Mouse (Mus musculus) cerebellum, adult 11-12 months (tissue): ENCODE data around the gene Gm10197.
"Not testable (repeated sequence)": the region's sequence is repeated elsewhere in the genome, so short reads cannot be mapped to it uniquely, and the experiment has no call there.

Source experiments
- DNase-seq: peaks from one replicate; pipeline ENCODE4 v3.0.0; 2022

Gm10197 gene

DNA sequence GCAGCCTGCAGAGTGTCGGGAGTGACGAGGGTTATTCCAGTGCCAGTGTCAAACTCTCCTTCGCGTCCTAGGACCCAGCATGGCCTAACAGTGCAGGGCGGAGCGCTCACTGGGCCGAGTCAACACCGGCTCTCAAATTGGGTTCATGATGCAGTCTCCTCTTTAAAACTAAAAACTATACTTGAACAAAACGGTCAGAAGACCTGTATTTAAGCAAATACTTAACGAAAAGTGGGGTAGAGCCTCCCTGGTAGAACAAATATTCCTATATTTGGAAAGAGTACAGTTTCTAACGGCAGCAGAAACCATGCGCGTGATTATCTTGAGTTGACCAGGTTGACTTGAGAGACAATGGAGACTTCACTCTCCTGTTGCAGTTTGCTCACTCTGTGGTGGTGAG, at the start of gene Gm10197:
TSS of gene Gm10197 (minus strand) at position 101 of the 400 bp plus-strand sequence.
- DNase-seq: no peak

DNA sequence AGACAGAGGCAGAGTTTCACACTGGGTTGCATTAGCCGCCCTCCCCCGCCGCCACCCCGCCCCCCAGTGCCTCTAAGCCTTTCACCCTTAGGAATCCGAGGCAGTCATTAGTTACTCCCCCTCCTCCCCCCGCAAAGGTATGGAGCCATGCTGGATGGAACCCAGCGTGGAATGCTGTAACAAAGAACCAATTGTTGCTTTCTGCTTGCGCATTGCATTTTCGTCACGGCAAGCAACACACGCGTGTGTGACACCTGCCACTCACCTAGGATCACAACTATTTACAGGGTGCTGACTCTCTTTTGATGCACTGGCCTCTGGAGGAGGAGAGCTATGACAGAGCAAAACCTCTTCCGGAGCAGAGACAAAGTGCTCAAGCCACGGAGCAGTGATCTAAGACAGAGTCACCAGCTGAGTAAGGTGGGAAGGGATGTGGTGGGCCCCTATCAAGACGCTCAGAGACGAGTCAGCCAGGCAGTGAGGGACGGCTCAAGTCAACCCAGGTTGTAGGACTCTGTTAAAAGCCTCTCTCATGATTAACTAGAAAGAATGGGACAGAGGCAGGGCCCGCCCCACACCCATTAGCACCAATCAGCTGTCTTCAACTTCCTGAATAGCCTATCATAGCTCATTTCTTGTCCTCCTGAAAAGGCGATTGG, 49.5 kb upstream of the Gm10197 start:
- DNase-seq: peak; percentile 73

- DNase-seq: peak; percentile 62
Observed at GRCm38 (mm10) chr19:53419834-53420233, 48.3 kb upstream of the Gm10197 start.

DNA sequence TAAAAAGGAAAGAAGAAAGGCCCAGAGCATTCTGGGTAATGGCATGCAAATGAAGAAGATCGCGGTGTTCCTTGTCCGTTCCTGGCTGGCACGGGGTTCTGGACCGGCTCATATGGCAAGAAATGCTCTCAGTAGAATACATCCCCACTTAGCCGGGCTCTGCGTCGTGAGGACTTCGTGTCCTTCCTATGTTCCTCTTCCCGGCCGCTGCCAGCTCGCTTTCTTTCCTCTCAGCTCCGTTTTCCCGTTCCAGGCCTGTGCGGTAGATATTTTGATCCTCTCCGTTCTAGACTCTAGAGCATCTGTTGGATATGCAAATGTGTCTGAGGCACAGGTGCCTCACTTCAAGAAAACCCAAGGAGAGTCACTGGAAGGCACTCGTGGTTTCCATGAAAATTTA, 43.6 kb upstream of the Gm10197 start:
- no peak for DNase-seq

GRCm38 (mm10) chr19:53414650-53415049, 43.1 kb upstream of the Gm10197 start:
- no peak for DNase-seq

DNA sequence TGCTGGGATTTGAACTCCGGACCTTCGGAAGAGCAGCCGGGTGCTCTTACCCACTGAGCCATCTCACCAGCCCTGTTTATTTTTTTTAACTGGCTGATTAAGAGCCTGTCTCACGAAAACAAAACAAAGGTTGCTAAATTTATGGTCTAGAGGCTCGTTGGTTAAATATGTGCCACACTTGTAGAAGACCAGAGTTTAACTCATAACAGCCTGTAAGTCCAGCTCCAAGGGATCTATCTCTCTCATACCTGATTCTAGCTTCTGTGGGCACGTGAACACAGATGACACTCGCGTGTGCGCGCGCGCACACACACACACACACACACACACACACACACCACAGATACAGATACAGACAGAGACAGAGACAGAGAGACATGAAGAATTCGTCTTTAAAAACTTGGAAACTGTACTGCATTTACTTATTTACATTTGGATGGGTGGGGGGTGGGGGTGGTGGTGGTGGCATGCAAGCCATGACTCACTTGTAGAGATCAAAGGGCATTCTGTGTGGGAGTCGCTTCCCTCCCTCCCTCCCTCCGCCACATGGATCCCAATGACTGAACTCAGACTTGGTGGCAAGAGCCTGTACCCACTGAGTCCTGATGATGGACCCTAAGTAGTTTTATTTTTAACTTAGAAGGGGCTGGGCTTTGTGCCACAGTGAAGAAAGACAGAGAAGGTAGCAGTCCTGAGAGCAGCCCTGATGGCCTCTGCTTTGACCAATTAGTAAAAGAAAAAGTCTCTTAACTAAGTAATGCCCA, 42.2 kb upstream of the Gm10197 start:
- DNase-seq: no peak

DNA sequence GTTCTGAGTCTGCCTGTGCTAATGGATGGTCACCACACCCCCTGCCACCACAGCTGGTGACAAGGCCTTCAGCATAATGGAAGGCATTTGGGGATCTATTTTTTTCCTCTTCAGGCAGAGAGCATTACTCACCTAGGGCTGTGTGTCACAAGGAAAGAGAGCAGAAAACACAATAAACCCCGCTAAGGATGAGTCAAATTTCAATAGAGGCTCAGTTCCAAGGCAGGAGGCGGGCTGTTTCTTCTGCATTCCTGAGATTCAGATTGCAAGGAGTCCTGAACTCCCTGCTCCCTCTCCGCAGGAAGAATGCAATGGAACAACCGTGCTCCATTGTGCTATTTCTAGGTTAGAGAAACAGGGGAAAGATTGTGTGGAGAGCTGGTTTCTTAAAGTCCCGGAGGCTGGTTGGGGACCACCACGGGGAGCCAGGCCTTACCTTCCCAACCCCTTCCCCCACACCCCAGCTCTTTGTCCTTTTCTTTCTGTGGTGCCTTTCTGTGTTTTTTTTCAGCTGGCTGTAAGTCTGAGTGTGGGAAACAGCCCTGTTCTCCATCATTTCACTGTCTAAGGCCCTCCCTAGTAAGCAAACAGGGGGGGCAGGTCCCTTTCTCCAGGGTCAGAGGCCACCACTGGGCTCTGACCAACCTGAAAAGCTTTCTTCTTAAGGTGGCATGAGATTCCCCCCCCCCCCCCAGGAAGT, 40.7 kb upstream of the Gm10197 start:
- DNase-seq: no peak

GRCm38 (mm10) chr19:53409663-53410307, 38.2 kb upstream of the Gm10197 start:
- no peak for DNase-seq

DNA sequence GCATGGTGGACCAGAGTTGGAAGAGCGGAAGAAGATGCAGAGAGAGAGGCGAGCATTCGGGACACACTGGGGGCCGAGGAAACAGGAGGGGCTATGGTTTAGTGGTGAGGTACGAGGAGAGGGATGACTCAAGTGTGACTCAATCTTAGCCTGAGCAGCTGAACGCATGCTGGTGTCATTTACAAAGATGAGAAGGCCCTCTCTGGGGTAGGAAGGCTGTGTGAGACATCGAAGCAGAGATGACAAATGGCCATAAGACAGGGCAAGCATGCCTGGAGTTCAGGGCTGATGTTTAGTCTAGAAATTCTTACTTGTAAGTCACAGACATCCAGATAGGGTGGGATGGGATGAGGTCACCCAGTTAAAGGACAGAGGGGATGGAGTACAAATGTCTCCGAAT, 36.8 kb upstream of the Gm10197 start:
- no peak for DNase-seq

DNA sequence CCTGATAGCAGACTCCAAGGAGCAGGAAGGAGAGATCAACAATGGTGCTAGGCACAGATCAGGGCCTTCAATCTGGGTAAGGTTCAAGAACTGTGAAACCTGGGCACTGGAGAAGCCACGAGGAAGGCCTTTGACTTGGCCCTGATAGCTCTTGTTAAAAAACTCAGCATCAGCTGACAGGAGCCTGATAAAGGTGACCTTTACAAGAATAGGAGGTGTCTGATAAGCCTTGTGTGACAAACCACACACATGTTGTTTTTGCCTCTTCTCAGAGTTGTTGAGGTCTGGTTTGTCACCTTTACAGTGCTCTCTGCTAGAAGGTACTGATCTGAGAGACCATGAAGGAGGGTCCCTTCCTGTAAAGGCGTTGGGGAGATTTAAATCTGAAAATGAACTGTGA, 35.8 kb upstream of the Gm10197 start:
- DNase-seq: no peak

DNA sequence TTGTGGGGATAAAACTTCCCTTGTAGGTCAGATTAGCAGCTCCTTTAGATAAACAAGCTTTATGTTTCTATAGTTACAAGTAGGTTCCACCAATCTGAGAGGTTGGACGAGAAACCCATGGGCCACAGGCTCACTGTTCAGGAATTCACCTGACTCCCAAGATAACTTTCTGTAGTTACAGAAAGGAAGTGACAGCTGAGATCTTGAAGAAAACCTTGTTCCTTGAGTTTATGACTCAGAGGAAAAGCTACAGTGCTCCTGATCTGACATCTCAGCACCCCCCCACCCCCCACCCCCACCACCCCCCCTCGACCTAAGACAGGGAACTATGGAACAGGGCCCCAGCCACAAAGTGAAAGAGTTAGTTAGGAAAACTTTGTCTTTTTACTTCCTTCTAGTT, 34.2 kb upstream of the Gm10197 start:
- DNase-seq: no peak

DNA sequence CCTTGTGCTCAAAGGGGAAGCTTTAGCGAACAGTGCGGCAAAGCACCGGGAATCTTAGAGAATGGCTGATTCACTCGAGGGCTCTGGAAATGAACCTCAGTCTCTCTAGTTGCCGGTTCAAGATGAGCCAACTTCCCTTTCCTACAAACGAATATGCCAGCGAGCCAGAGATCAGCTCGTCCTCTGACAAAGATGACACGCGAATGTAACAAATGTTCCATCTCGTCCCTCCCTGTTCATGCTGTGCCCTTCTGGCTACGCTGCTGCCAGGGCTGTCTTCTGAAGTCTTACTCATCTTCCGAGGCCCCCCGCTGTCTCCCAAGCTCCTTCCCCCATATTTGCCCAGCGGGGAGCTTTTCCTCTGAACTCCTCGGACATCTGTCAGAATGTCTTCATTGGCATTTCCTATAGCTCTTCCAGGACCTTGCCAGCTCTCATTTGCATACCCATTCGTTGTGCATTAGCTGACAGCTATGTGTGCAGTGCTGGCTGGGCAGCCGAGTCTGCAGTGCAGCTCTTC, 33.3 kb upstream of the Gm10197 start:
- DNase-seq: peak; percentile 92

- DNase-seq: peak; percentile 76
Observed at GRCm38 (mm10) chr19:53404219-53404836, 32.8 kb upstream of the Gm10197 start.

DNA sequence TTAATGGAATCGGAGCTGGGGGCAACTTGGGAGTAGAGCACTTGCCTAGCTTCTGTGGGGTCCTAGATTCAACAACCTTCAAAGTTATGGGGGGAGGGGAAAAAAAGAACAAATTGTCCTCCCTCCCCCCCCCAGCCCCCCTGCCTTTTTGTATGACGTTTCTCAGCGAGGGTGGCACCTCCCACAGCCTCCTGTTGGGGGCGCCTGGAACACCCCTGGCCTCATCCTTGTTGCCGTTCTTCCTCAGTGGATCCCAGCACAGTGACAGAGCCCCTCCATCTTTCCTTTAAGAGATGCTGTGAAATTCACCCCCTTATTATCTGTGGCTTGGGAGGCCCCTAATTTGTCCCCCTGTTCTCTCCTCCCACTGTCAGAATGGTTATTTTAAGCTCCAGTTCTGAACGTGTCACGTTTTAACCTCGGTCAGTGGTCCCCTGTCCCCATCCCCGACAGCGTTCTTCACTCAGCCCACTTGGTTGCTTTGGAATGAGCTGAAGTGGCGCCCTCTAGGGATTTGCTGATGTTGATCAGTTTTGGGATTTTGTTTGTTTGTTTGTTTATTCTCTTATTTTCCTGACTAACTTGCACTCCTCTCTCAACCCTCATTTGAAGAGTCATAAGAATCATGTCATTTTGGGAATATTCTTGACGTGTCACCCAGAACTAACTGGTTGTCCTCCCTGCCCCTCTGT, 31.3 kb upstream of the Gm10197 start:
- DNase-seq: no peak

GRCm38 (mm10) chr19:53400332-53401110, 29.0 kb upstream of the Gm10197 start:
- DNase-seq: peak; percentile 48

DNA sequence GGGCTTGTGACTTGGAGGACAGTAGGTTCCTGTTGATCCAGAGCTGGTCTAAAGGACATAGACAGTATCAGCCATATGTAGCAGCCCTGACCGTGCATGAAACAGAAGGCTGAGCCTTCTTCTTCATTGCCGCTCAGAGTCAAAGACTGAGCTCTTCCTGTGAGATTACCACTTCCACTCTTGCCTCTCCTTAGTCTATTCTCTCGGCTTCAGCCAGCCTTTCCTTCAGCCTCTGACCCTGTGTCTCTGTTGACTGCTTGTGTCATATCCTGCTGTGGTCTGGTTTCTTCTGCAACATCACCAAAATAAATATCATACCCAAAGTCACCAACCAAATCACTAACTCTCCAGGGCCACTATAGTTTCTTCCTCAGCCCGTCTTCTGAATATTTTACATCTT, 27.6 kb upstream of the Gm10197 start:
- peak; percentile 3 for DNase-seq

DNA sequence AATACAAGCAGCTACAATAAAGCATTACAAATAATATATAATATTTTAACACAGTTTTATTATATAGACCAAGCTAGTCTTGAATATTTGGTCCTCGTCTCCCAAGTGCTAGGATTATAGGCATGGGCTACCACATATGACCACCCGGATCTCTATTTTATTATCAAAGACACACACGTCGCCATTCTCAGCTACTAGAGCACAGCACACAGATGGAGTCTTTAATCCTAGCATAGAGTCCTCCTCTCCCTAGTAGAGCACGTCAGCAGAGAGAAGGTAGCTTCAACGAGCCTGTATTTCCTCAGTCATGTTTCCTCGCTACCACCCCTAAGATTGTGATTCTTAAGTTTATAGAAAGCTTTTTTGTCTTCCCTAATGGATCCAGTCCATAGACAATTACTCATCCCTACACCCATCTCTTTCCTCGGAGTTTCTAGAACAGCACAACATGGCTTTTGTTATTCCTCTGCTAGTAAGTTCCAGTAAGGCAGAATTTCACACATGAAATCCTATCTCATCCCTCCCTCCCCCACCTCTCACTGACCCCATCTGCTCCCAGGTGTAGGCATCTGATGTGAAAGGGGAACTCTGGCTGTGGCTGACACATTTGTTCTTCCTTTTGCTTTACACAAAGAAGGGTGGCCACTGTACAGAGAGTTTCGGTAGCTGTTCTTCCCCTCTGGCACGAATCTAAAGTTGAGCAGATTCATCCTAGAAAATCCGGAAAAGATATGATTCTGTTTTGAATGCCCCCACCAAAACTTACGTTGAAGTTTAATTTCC, 26.1 kb upstream of the Gm10197 start:
- DNase-seq: no peak

DNA sequence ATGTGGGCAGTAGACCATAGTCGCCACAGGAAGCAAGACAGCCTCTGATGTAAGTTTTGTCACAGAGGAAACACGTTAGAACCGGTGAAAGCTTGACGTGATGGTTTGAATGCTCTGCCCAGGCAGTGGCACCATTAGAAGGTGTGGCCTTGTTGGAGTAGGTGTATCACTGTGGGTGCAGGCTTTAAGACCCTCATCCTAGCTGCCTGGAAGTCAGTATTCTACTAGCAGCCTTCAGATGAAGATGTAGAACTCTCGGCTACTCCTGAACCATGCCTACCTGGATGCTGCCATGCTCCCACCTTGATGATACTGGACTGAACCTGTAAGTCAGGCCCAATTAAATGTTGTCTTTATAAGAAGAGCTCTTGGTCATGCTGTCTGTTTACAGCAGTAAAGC, 24.2 kb upstream of the Gm10197 start:
- DNase-seq: not testable (repeated sequence)

GRCm38 (mm10) chr19:53394956-53395355, 23.4 kb upstream of the Gm10197 start:
- DNase-seq: not testable (repeated sequence)

DNA sequence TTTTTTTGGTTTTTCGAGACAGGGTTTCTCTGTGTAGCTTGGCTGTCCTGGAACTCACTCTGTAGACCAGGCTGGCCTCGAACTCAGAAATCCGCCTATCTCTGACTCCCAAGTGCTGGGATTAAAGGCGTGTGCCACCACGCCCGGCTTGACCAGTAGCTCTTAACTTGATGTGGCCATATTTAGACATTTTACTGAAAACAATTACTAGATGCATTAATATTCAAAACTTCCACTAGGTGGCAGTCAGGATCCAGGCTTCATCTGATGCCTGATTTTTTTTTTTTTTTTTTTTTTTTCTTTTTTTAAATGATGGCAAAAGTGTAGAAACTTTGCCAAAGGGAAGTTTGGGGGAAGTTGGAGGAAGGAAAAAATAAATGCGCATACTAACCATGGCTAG, 23.0 kb upstream of the Gm10197 start:
- peak; percentile 74 for DNase-seq
